In the genomic region with DNA sequence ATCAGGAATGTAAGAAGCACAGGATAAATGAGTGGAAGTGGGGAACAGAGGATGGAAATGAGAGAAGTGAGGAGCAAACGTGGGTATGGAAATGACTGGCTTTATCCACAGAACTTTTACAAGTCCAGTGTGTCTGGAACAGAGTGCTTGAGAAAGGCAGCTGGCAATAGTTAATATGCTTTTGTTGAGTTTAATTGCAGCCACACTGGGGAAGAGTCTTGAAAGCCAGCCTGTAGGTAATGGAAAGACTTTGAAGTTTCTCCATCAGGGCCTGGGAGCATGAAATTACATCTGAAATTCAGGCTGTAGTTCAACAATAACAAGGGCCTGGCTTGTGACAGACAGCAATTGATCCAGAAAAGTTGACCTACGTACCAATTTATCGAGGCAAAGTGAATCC, we compare ENCODE assay signal across 27 mouse cellular contexts.
DNase-seq lines count a peak whose midpoint lies in the region; ATAC-seq and TF ChIP-seq lines count a peak whose summit lies in the region.
"Had no signal": no experiment of that assay in that cellular context is flagged by ENCODE, and none has a peak within 500 bp of the region (broad histone marks: within the 10 kb centered on the region; RNA-seq: fewer than 3 reads in every experiment).

No protein-coding gene starts in this region.

- 90% methylated on average over 3 of the region's 3 CpGs for WGBS in intestine, embryonic 14.5 days
- 88% methylated on average over 3 of the region's 3 CpGs for WGBS in intestine, postnatal 0 days
- 33% methylated on average over 3 of the region's 3 CpGs for WGBS in limb, embryonic 13.5 days

- no peak for ATAC-seq in intestine, embryonic 14.5 days (replicated peaks; ENCODE audit: low FRiP score, low TSS enrichment, low read depth)
- ATAC-seq in intestine, postnatal 0 days, result no peak
- ATAC-seq in limb, embryonic 13.5 days (ENCODE audit: low FRiP score, low read depth), result peak; percentile 73; the same call in 1 of the 2 replicates
- ATAC-seq in megakaryocyte-erythroid progenitor cell, adult 5-6 weeks (replicated peaks; ENCODE audit: low FRiP score, low TSS enrichment, poor library complexity, severe bottlenecking), result no peak
- ATAC-seq: CD4-positive, CD25-positive, alpha-beta regulatory T cell, adult 4 months; forebrain, embryonic 15.5 days; hindbrain, postnatal 0 days; inflammation-experienced regulatory T-cells, adult 6 months had no signal

- H3K9ac ChIP-seq in intestine, embryonic 14.5 days (ENCODE audit: low read length), result no peak overlapping the region
- no peak overlapping the region for H3K9ac ChIP-seq in intestine, postnatal 0 days (ENCODE audit: low read depth, low read length)
- no peak overlapping the region for H3K9ac ChIP-seq in limb, embryonic 13.5 days
- H3K9ac ChIP-seq: embryonic facial prominence, embryonic 15.5 days; forebrain, embryonic 12.5 days; forebrain, embryonic 15.5 days; heart, embryonic 12.5 days; heart, embryonic 15.5 days; hindbrain, embryonic 14.5 days had no signal

- no peak for TF ChIP-seq CTCF in intestine, postnatal 0 days (IDR thresholded peaks at IDR 0.05; ENCODE audit: low read depth)

- no peaks in the 10 kb centered on the region for H3K4me1 ChIP-seq in intestine, embryonic 14.5 days (replicated peaks; ENCODE audit: control insufficient read depth, insufficient read depth, low read length)
- no peaks in the 10 kb centered on the region for H3K4me1 ChIP-seq in intestine, postnatal 0 days (replicated peaks; ENCODE audit: control insufficient read depth, insufficient read depth, low read length)
- H3K4me1 ChIP-seq in limb, embryonic 13.5 days, result 0 out of 2 replicates have a peak, but pooled peaks cover 10% of the 10 kb centered on the region
- H3K4me1 ChIP-seq: embryonic facial prominence, embryonic 15.5 days; forebrain, embryonic 12.5 days; forebrain, embryonic 15.5 days; heart, embryonic 12.5 days; heart, embryonic 15.5 days had no signal

- H3K4me2 ChIP-seq in intestine, embryonic 14.5 days (ENCODE audit: low read length), result no peak overlapping the region
- no peak overlapping the region for H3K4me2 ChIP-seq in intestine, postnatal 0 days (replicated peaks; ENCODE audit: low read depth)
- H3K4me2 ChIP-seq in limb, embryonic 13.5 days (replicated peaks), result no peak overlapping the region
- H3K4me2 ChIP-seq: embryonic facial prominence, embryonic 15.5 days; forebrain, embryonic 12.5 days; forebrain, embryonic 15.5 days; heart, embryonic 12.5 days; heart, embryonic 15.5 days; hindbrain, embryonic 14.5 days had no signal

- no peaks in the 10 kb centered on the region for H3K36me3 ChIP-seq in intestine, embryonic 14.5 days (ENCODE audit: control insufficient read depth, insufficient read depth, low read length)
- H3K36me3 ChIP-seq in intestine, postnatal 0 days (ENCODE audit: control insufficient read depth, insufficient read depth), result no peaks in the 10 kb centered on the region
- no peaks in the 10 kb centered on the region for H3K36me3 ChIP-seq in limb, embryonic 13.5 days
- H3K36me3 ChIP-seq: embryonic facial prominence, embryonic 15.5 days; forebrain, embryonic 12.5 days; forebrain, embryonic 15.5 days; heart, embryonic 12.5 days; heart, embryonic 15.5 days had no signal

- H3K27ac ChIP-seq in intestine, embryonic 14.5 days (ENCODE audit: low read depth), result no peak overlapping the region
- H3K27ac ChIP-seq in intestine, postnatal 0 days (ENCODE audit: low read depth, low read length), result no peak overlapping the region
- H3K27ac ChIP-seq in limb, embryonic 13.5 days, result peak overlapping the region; percentile 53
- H3K27ac ChIP-seq: embryonic facial prominence, embryonic 15.5 days; forebrain, embryonic 12.5 days; forebrain, embryonic 15.5 days; heart, embryonic 15.5 days; hindbrain, embryonic 14.5 days; hindbrain, postnatal 0 days had no signal

- peak; percentile 15 for DNase-seq in intestine, embryonic 14.5 days (ENCODE audit: low spot score)
- DNase-seq in forelimb bud, embryonic 11.5 days (ENCODE audit: low read depth, low spot score), result peak; percentile 23
- DNase-seq in layer of hippocampus, postnatal 25 days (ENCODE audit: extremely low spot score in 1 of 2, low spot score in 1 of 2), result no peak
- DNase-seq: adrenal gland, adult 2 months; adrenal gland, postnatal 14 days; cerebellum, adult 11-12 months; cerebellum, adult 8-10 months; cerebellum, postnatal 10 days; cerebellum, postnatal 36 days; embryo, embryonic 11 days; gastrocnemius, postnatal 10 days; gastrocnemius, postnatal 36 days; heart, adult 18-20 months; heart, postnatal 10 days; heart, postnatal 4 days had no signal

- H3K4me3 ChIP-seq in intestine, embryonic 14.5 days (ENCODE audit: low read depth, low read length), result no peak overlapping the region
- H3K4me3 ChIP-seq in intestine, postnatal 0 days (ENCODE audit: low read depth, low read length), result no peak overlapping the region
- H3K4me3 ChIP-seq in limb, embryonic 13.5 days, result no peak overlapping the region
- H3K4me3 ChIP-seq: embryonic facial prominence, embryonic 15.5 days; forebrain, embryonic 12.5 days; forebrain, embryonic 15.5 days; heart, embryonic 12.5 days; heart, embryonic 15.5 days had no signal

- H3K27me3 ChIP-seq in intestine, embryonic 14.5 days (replicated peaks; ENCODE audit: control insufficient read depth, insufficient read depth, low read length), result no peaks in the 10 kb centered on the region
- H3K27me3 ChIP-seq in intestine, postnatal 0 days (replicated peaks; ENCODE audit: control insufficient read depth, insufficient read depth, low read length), result no peaks in the 10 kb centered on the region
- no peaks in the 10 kb centered on the region for H3K27me3 ChIP-seq in limb, embryonic 13.5 days
- H3K27me3 ChIP-seq: embryonic facial prominence, embryonic 15.5 days; forebrain, embryonic 12.5 days; forebrain, embryonic 15.5 days; heart, embryonic 12.5 days; heart, embryonic 15.5 days had no signal

- H3K9me3 ChIP-seq in intestine, embryonic 14.5 days (ENCODE audit: control insufficient read depth, low read length), result no peaks in the 10 kb centered on the region
- no peaks in the 10 kb centered on the region for H3K9me3 ChIP-seq in intestine, postnatal 0 days (ENCODE audit: control insufficient read depth)
- H3K9me3 ChIP-seq in limb, embryonic 13.5 days, result no peaks in the 10 kb centered on the region
- H3K9me3 ChIP-seq: embryonic facial prominence, embryonic 15.5 days; forebrain, embryonic 12.5 days; forebrain, embryonic 15.5 days; heart, embryonic 15.5 days had no signal

Comparison
In these comparisons a context has a peak if more than half of its experiments do, and no peak if none do; other contexts are left out.
1. DNase-seq: peak in intestine, embryonic 14.5 days (single experiment) and forelimb bud, embryonic 11.5 days (single experiment); none in layer of hippocampus, postnatal 25 days (0 of 2).